Mouse (Mus musculus) heart, embryonic 14.5 days (tissue): ENCODE measurements at regions not wholly inside any gene's neighbourhood (a gene's known extent, or its start where the extent isn't known, plus 50 kb on each side); places are given as distances from the start of the nearest gene placed in this dataset.

ENCODE experiments used
- ATAC-seq: fragments of 200-750 bp; cut with Nextera tagmentation; 2 replicates; pipeline ENCODE4 v1.8.0; 2017; ENCODE audit warnings: low read depth, moderate TSS enrichment; ENCODE audit not compliant: insufficient number of reproducible peaks, insufficient read depth, low FRiP score
- H3K27ac ChIP-seq, 2 experiments: fragments of 200-500 bp in 1 of 2; fragments of 300-500 bp in 1 of 2; sonication (generic) in 1 of 2; replicated peaks in 1 of 2; 2 replicates each; pipeline ENCODE4 v1.5.1; 2012 to 2014; ENCODE audit warnings: low read depth in 2 of 2, low read length in 2 of 2, control low read depth in 1 of 2, mild to moderate bottlenecking in 1 of 2, mixed read lengths in 1 of 2; ENCODE audit not compliant: control insufficient read depth in 1 of 2, insufficient read depth in 1 of 2
- H3K27me3 ChIP-seq: fragments of 300-500 bp; sonication (generic); 2 replicates; pipeline ENCODE4 v1.6.1; 2014; ENCODE audit warnings: mild to moderate bottlenecking, low read length, control low read depth; ENCODE audit not compliant: control insufficient read depth, insufficient read depth
- H3K36me3 ChIP-seq: fragments of 300-500 bp; sonication (generic); 2 replicates; pipeline ENCODE4 v1.6.1; 2014; ENCODE audit warnings: mild to moderate bottlenecking, control low read depth, low read length, mixed read lengths; ENCODE audit not compliant: control insufficient read depth, insufficient read depth
- H3K4me1 ChIP-seq, 2 experiments: fragments of 200-500 bp in 1 of 2; fragments of 300-500 bp in 1 of 2; sonication (generic) in 1 of 2; 2 replicates each; pipeline ENCODE4 v1.6.1; 2012 to 2014; ENCODE audit warnings: low read length in 2 of 2, control low read depth in 1 of 2, mixed read lengths in 1 of 2; ENCODE audit not compliant: control insufficient read depth in 2 of 2, insufficient read depth in 2 of 2
- H3K4me2 ChIP-seq: fragments of 300-500 bp; sonication (generic); 2 replicates; pipeline ENCODE4 v1.6.1; 2014; ENCODE audit warnings: mild to moderate bottlenecking, low read length
- H3K4me3 ChIP-seq, 2 experiments: fragments of 200-500 bp in 1 of 2; fragments of 300-500 bp in 1 of 2; sonication (generic) in 1 of 2; 2 replicates each; pipeline ENCODE4 v1.5.1; 2012 to 2014; ENCODE audit warnings: low read length in 2 of 2, mild to moderate bottlenecking in 2 of 2, control low read depth in 1 of 2, low read depth in 1 of 2, moderate library complexity in 1 of 2; ENCODE audit not compliant: control insufficient read depth in 1 of 2, insufficient read depth in 1 of 2
- H3K9ac ChIP-seq: fragments of 300-500 bp; sonication (generic); 2 replicates; pipeline ENCODE4 v1.6.1; 2014; ENCODE audit warnings: mild to moderate bottlenecking, low read length
- H3K9me3 ChIP-seq: fragments of 300-500 bp; sonication (generic); 2 replicates; pipeline ENCODE4 v1.6.1; 2016; ENCODE audit warnings: low read length, control low read depth; ENCODE audit not compliant: control insufficient read depth
- WGBS: fragments of 180-500 bp; shearing (Covaris S2); extraction: QIAGEN DNeasy Blood & Tissue Kit; methylation state at CpG from one replicate; pipeline ENCODE4 v1.1.7; 2014; 5-methylcytosine and 5-hydroxymethylcytosine counted together

DNA sequence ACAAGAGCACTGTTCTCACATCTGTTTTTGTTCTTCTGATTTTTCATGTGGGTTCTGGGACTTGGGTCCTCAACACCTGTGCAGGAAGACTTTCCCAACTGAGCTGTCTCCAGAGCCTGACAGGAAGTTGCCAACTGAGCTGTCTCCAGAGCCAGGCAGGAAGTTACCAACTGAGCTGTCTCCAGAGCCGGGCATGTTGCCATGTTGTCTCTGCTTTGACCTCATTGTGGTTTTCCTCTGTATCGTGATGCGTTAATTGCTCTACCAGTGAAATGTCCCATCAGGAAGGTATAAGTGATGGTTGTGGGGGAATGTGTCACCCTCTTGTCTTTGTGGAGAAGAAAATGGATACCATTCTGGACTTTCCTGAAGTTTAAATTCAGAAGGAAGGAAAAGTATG is 54.4 kb upstream of the Olfm4 start:
- Histone ChIP-seq H3K36me3 (no peaks in the 10 kb centered on the region), H3K27ac (no peak overlapping the region), H3K4me2 (no peak overlapping the region), H3K9me3 (no peaks in the 10 kb centered on the region), H3K27me3 (no peaks in the 10 kb centered on the region), H3K4me1 (no peaks in the 10 kb centered on the region), H3K9ac (no peak overlapping the region), H3K4me3 (no peak overlapping the region)
- ATAC-seq = no peak
- 80% methylated on average over 3 of the region's 3 CpGs for WGBS

DNA sequence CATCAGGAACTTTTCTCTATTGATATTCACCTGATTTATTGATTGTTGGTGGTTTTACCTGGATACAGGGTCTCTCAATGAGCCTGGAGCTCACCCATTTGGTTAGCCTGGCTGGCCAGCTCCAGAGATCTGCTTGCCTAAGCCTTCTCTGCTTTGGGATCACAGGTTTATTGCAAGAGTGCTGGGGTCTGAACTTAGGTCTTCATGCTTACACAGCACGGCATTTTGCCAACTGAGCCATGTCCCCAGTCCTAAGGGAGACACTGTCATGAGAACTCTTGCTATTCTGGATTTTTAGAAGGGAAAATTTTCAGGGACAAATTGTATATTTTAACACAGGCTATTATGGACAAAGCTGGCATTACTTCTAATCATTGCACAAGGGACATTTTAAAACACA is 56.7 kb upstream of the Olfm4 start:
- Histone ChIP-seq H3K9ac (no peak overlapping the region), H3K27ac (no peak overlapping the region), H3K4me1 (no peaks in the 10 kb centered on the region), H3K4me3 (no peak overlapping the region), H3K27me3 (no peaks in the 10 kb centered on the region), H3K36me3 (no peaks in the 10 kb centered on the region), H3K9me3 (no peaks in the 10 kb centered on the region), H3K4me2 (no peak overlapping the region)
- 80% methylated on average over 1 of the region's 1 CpGs for WGBS
- ATAC-seq = no peak

DNA sequence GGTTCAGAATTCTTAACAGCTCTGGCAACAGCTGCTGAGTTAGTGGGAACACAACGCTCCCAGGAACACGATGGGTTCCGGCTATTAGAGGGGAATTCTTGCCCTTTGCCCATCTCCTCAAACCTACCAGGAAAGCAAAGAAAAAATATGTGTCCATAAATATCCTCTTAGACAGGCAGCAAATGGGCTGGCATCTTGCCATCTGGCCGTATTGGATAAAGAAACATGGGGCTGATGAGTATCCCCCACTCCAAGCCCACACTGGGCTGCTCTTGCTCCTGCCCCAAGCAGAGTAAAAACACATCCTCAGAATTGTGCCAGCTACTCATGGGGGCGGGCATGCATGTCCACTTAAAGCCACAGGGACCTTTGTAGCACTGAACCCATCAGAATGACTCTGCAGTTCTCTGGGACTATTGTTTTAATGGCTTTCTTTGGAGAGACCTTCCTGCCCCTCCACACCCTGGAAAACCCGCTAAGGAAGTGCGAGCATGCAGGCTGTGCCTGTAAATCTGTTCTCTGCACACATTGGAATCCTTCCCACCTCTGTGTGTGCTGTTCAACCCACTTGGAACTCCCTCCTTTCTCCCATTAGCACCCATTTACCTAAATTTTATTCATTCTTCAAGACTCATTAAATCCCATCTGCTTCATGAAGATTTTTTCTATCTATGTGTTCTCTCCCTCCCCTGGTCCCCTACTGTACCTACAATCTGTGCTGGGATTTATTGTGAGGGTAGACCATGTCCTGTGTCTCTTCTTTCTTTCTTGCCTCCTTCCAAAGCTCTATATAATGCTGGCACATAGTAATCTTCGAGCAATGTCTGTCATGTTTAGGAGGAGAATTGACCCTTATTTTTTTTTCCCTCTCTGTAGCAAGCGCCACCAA is 66.7 kb upstream of the Olfm4 start:
- ATAC-seq = no peak
- Histone ChIP-seq H3K27ac (no peak overlapping the region), H3K36me3 (no peaks in the 10 kb centered on the region), H3K4me2 (no peak overlapping the region), H3K9me3 (no peaks in the 10 kb centered on the region), H3K4me1 (no peaks in the 10 kb centered on the region), H3K9ac (no peak overlapping the region), H3K4me3 (no peak overlapping the region), H3K27me3 (no peaks in the 10 kb centered on the region)
- 68% methylated on average over 9 of the region's 9 CpGs for WGBS

DNA sequence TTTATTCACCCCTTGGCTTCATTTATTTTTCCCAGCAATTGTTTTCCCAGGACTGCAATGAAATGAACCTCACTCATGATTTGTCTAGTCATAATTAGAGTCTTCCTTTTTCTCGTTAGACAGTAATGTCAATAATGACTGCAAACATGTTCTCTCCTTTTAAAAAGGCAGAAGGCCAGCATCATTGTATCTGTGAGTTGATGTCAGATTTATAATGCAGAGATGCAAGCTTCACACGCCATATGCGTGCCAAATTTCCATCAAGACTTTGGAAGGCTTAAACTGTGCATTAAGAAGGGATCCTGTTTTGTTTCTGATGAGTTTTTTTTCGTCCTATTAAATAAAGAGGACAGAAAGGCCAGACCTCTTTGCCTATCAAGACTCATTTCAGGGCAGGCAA is 68.9 kb upstream of the Olfm4 start:
- Histone ChIP-seq H3K36me3 (no peaks in the 10 kb centered on the region), H3K9ac (no peak overlapping the region), H3K27ac (no peak overlapping the region), H3K27me3 (no peaks in the 10 kb centered on the region), H3K4me1 (no peaks in the 10 kb centered on the region), H3K4me3 (no peak overlapping the region), H3K4me2 (no peak overlapping the region), H3K9me3 (no peaks in the 10 kb centered on the region)
- ATAC-seq = no peak
- 71% methylated on average over 4 of the region's 4 CpGs for WGBS

DNA sequence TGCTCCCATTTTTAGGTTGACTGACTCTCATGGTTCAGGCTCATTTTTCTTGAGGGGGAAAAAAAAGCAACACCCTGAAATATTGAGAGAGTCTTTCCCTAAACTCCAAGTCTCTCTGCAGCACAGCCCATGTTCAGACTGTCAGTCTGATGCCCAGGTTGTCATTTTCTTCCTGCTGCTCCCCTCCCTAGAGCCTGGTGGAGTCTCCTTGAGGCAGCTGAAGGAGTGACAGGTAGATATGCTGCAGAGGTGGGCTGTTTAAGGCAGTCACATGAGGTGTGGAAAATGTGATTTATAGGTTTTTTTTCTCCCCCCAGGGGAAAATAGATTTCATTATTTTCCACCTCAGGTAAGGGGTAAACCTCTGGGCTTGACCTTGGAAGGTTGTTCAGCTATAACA is 70.6 kb upstream of the Olfm4 start:
- Histone ChIP-seq H3K4me3 (no peak overlapping the region), H3K9ac (no peak overlapping the region), H3K27ac (no peak overlapping the region), H3K4me2 (no peak overlapping the region), H3K4me1 (no peaks in the 10 kb centered on the region), H3K9me3 (no peaks in the 10 kb centered on the region), H3K27me3 (no peaks in the 10 kb centered on the region), H3K36me3 (no peaks in the 10 kb centered on the region)
- ATAC-seq = no peak

DNA sequence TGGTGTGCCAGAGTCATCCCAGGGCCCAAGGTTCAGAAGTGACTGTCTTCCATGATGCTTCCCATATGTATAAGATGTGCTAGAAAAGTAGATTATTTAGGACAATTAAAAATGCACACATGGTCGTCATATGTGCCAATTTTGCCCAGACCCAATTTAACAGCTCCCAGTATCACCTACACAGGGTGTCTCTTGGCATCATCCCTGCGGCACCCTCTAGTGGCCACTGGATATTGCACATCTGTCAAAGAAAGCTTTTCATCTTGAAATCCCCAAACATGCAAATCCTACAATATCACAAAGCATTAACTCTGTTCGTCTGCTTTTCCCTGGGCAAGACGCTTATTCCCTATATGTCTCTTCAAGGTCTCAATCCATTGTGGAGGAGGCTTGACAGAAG is 71.3 kb upstream of the Olfm4 start:
- ATAC-seq = no peak
- H3K4me2 ChIP-seq = no peak overlapping the region
- 34% methylated on average over 4 of the region's 4 CpGs for whole genome bisulfite sequencing
- H3K27me3 ChIP-seq = no peaks in the 10 kb centered on the region
- no peaks in the 10 kb centered on the region for H3K9me3 ChIP-seq
- H3K4me3 ChIP-seq = no peak overlapping the region
- H3K9ac ChIP-seq = no peak overlapping the region
- no peaks in the 10 kb centered on the region for H3K4me1 ChIP-seq
- no peaks in the 10 kb centered on the region for H3K36me3 ChIP-seq
- no peak overlapping the region for H3K27ac ChIP-seq

DNA sequence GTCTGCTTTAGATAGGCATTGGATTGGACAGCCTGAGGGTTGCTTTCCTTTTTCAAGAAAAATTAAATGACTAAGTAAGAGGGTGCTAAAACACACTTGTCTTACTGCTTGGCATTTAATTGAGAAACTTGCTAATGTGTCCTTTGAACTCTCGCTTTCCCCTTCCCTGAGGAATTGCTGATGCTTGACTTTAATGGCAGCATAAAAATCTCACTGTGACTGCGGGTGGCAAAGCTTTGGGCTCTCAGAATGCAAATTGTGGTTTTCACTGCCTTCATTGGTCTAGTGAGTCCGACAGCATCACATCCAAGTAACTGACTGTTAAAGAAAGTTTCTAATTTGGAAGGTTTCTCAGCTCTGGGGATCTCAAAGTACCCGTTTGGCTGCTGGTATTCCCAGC is 76.1 kb upstream of the Olfm4 start:
- no peak for ATAC-seq
- H3K9ac ChIP-seq = no peak overlapping the region
- H3K36me3 ChIP-seq = no peaks in the 10 kb centered on the region
- no peak overlapping the region for H3K4me3 ChIP-seq
- no peak overlapping the region for H3K27ac ChIP-seq
- H3K9me3 ChIP-seq = no peaks in the 10 kb centered on the region
- H3K4me1 ChIP-seq = no peaks in the 10 kb centered on the region
- WGBS = 42% methylated on average over 4 of the region's 4 CpGs
- H3K27me3 ChIP-seq = no peaks in the 10 kb centered on the region
- H3K4me2 ChIP-seq = no peak overlapping the region

DNA sequence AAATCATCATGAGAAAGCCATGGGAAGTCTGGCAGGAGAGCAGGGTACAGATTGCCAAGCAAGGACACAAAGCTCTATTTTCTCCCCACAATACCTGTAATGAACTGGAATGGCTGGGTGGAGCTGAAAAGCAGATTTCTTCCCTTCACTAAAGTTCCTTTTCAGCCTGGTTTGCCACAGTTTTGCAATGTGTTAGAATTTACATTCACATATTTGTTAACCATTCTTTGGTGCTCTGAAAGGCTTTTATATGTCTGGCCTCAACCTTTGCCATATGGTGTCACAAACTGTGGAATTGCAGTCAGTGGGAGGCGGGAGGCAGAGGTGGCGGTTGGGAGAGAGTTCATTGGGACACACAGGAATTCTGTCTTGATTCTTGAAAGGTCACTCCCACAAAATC is 78.3 kb upstream of the Olfm4 start:
- ATAC-seq = no peak
- Histone ChIP-seq H3K27me3 (no peaks in the 10 kb centered on the region), H3K36me3 (no peaks in the 10 kb centered on the region), H3K4me3 (no peak overlapping the region), H3K9me3 (no peaks in the 10 kb centered on the region), H3K4me1 (no peaks in the 10 kb centered on the region), H3K9ac (no peak overlapping the region), H3K4me2 (no peak overlapping the region), H3K27ac (no peak overlapping the region)
- whole genome bisulfite sequencing = 65% methylated on average over 2 of the region's 2 CpGs
